Mouse (Mus musculus) hindbrain, embryonic 11.5 days (tissue): ENCODE results near the gene Lpp. TPM values are rescaled to one million over a fixed set of nuclear protein-coding genes. Genes with fewer than 3 reads are reported as not detected.

Source experiments
- ATAC-seq: fragments of 200-750 bp; cut with Nextera tagmentation; 2 replicates; pipeline ENCODE4 v1.8.0; 2017; ENCODE audit warnings: mild to moderate bottlenecking, moderate TSS enrichment, moderate library complexity; ENCODE audit not compliant: low FRiP score
- DNase-seq: peaks from one replicate; pipeline ENCODE4 v3.0.0-alpha.2; 2015; ENCODE audit warnings: low spot score
- H3K27ac ChIP-seq: fragments of 300-500 bp; sonication (generic); 2 replicates; pipeline ENCODE4 v1.5.1; 2014; ENCODE audit warnings: mild to moderate bottlenecking, low read depth, low read length
- H3K27me3 ChIP-seq: fragments of 300-500 bp; sonication (generic); 2 replicates; pipeline ENCODE4 v1.6.1; 2014; ENCODE audit warnings: mild to moderate bottlenecking, low read length, moderate library complexity, mixed read lengths; ENCODE audit not compliant: control insufficient read depth, insufficient read depth
- H3K36me3 ChIP-seq: fragments of 300-500 bp; sonication (generic); 2 replicates; pipeline ENCODE4 v1.6.1; 2014; ENCODE audit warnings: mild to moderate bottlenecking, low read length, moderate library complexity, mixed read lengths; ENCODE audit not compliant: control insufficient read depth, insufficient read depth
- H3K4me1 ChIP-seq: fragments of 300-500 bp; sonication (generic); replicated peaks from 2 replicates; pipeline ENCODE4 v1.6.1; 2014; ENCODE audit warnings: low read length, mixed read lengths; ENCODE audit not compliant: control insufficient read depth, insufficient read depth
- H3K4me2 ChIP-seq: fragments of 300-500 bp; sonication (generic); replicated peaks from 2 replicates; pipeline ENCODE4 v1.6.1; 2014; ENCODE audit warnings: mild to moderate bottlenecking, low read depth, low read length
- H3K4me3 ChIP-seq: fragments of 300-500 bp; sonication (generic); 2 replicates; pipeline ENCODE4 v1.5.1; 2014; ENCODE audit warnings: low read depth, low read length
- H3K9ac ChIP-seq: fragments of 300-500 bp; sonication (generic); 2 replicates; pipeline ENCODE4 v1.6.1; 2014; ENCODE audit warnings: low read depth, low read length
- H3K9me3 ChIP-seq: fragments of 300-500 bp; sonication (generic); 2 replicates; pipeline ENCODE4 v1.6.1; 2016; ENCODE audit warnings: low read length; ENCODE audit not compliant: control insufficient read depth
- WGBS: fragments of 180-500 bp; shearing (Covaris S2); extraction: QIAGEN DNeasy Blood & Tissue Kit; methylation state at CpG from one replicate; pipeline ENCODE4 v1.1.7; 2014; 5-methylcytosine and 5-hydroxymethylcytosine counted together
- polyA plus RNA-seq: library from polyadenylated mRNA; unstranded; fragments of >200 nt; fragmentation: Nextera tagmentation; extraction: Ambion mirVana; gene quantifications from 2 replicates; pipeline ENCODE4 v1.2.1, GENCODE M21; 2014

Lpp gene
- polyA plus RNA-seq, 1 experiment from 2014 or later = 25.1 TPM

GRCm38 (mm10) chr16:24498103-24498659 lies 104.9 kb downstream of the Lpp start:
- Histone ChIP-seq H3K27me3 (no peaks in the 10 kb centered on the region), H3K36me3 (no peaks in the 10 kb centered on the region), H3K9ac (no peak overlapping the region), H3K4me3 (no peak overlapping the region), H3K9me3 (no peaks in the 10 kb centered on the region), H3K27ac (no peak overlapping the region), H3K4me1 (no peaks in the 10 kb centered on the region), H3K4me2 (no peak overlapping the region)
- WGBS = 85% methylated on average over 5 of the region's 5 CpGs
- ATAC-seq = no peak
- DNase-seq = no peak

GRCm38 (mm10) chr16:24501197-24501596 lies 107.9 kb downstream of the Lpp start:
- Histone ChIP-seq H3K9ac (no peak overlapping the region), H3K4me2 (no peak overlapping the region), H3K4me3 (no peak overlapping the region), H3K27me3 (no peaks in the 10 kb centered on the region), H3K4me1 (no peaks in the 10 kb centered on the region), H3K36me3 (no peaks in the 10 kb centered on the region), H3K27ac (no peak overlapping the region), H3K9me3 (no peaks in the 10 kb centered on the region)
- no peak for ATAC-seq
- WGBS = 82% methylated on average over 6 of the region's 6 CpGs
- no peak for DNase-seq

- Histone ChIP-seq H3K9ac (no peak overlapping the region), H3K9me3 (no peaks in the 10 kb centered on the region), H3K27ac (no peak overlapping the region), H3K36me3 (no peaks in the 10 kb centered on the region), H3K27me3 (no peaks in the 10 kb centered on the region), H3K4me3 (no peak overlapping the region), H3K4me2 (no peak overlapping the region), H3K4me1 (no peaks in the 10 kb centered on the region)
- 85% methylated on average over 11 of the region's 11 CpGs for WGBS
- ATAC-seq = no peak
- DNase-seq = no peak
Measured at GRCm38 (mm10) chr16:24501628-24502294, 108.5 kb downstream of the Lpp start.

- no peaks in the 10 kb centered on the region for H3K27me3 ChIP-seq
- H3K27ac ChIP-seq = no peak overlapping the region
- ATAC-seq (no peak), DNase-seq (no peak)
- H3K4me2 ChIP-seq = no peak overlapping the region
- no peaks in the 10 kb centered on the region for H3K9me3 ChIP-seq
- no peaks in the 10 kb centered on the region for H3K36me3 ChIP-seq
- H3K9ac ChIP-seq = no peak overlapping the region
- no peak overlapping the region for H3K4me3 ChIP-seq
- no peaks in the 10 kb centered on the region for H3K4me1 ChIP-seq
- WGBS = 83% methylated on average over 3 of the region's 3 CpGs
Measured at GRCm38 (mm10) chr16:24502295-24502823, 109.1 kb downstream of the Lpp start.

- Histone ChIP-seq H3K9ac (no peak overlapping the region), H3K4me3 (no peak overlapping the region), H3K9me3 (no peaks in the 10 kb centered on the region), H3K4me1 (no peaks in the 10 kb centered on the region), H3K36me3 (no peaks in the 10 kb centered on the region), H3K27ac (no peak overlapping the region), H3K4me2 (no peak overlapping the region), H3K27me3 (no peaks in the 10 kb centered on the region)
- WGBS = 84% methylated on average over 7 of the region's 7 CpGs
- DNase-seq (no peak), ATAC-seq (no peak)
Measured at GRCm38 (mm10) chr16:24504838-24505605, 111.7 kb downstream of the Lpp start.

- Histone ChIP-seq H3K4me2 (no peak overlapping the region), H3K9me3 (no peaks in the 10 kb centered on the region), H3K27me3 (no peaks in the 10 kb centered on the region), H3K9ac (no peak overlapping the region), H3K36me3 (no peaks in the 10 kb centered on the region), H3K4me3 (no peak overlapping the region), H3K4me1 (no peaks in the 10 kb centered on the region), H3K27ac (no peak overlapping the region)
- DNase-seq = no peak
- no peak for ATAC-seq
- 91% methylated on average over 2 of the region's 2 CpGs for WGBS
Measured at GRCm38 (mm10) chr16:24506237-24506636, 112.9 kb downstream of the Lpp start.

- DNase-seq = no peak
- no peaks in the 10 kb centered on the region for H3K27me3 ChIP-seq
- no peak for ATAC-seq
- no peak overlapping the region for H3K9ac ChIP-seq
- H3K4me2 ChIP-seq = no peak overlapping the region
- WGBS = 66% methylated on average over 4 of the region's 4 CpGs
- no peak overlapping the region for H3K27ac ChIP-seq
- H3K4me3 ChIP-seq = no peak overlapping the region
- no peaks in the 10 kb centered on the region for H3K4me1 ChIP-seq
- H3K9me3 ChIP-seq = no peaks in the 10 kb centered on the region
- H3K36me3 ChIP-seq = no peaks in the 10 kb centered on the region
Measured at GRCm38 (mm10) chr16:24506740-24507139, 113.4 kb downstream of the Lpp start.

- no peak for ATAC-seq
Measured at GRCm38 (mm10) chr16:24507927-24508540, 114.7 kb downstream of the Lpp start.

More at GRCm38 (mm10) chr16:24507927-24508540, 114.7 kb downstream of the Lpp start:
- no peaks in the 10 kb centered on the region for H3K4me1 ChIP-seq
- H3K27ac ChIP-seq = no peak overlapping the region
- no peaks in the 10 kb centered on the region for H3K36me3 ChIP-seq
- H3K9ac ChIP-seq = no peak overlapping the region
- DNase-seq = no peak
- no peaks in the 10 kb centered on the region for H3K9me3 ChIP-seq
- no peaks in the 10 kb centered on the region for H3K27me3 ChIP-seq
- WGBS = 87% methylated on average over 5 of the region's 5 CpGs
- H3K4me3 ChIP-seq = no peak overlapping the region
- no peak overlapping the region for H3K4me2 ChIP-seq
